Mouse (Mus musculus): ENCODE results near the gene Jak3. TPM values are rescaled to one million over a fixed set of nuclear protein-coding genes. Genes with fewer than 3 reads are reported as not detected.

The Jak3 gene
- 4.6 and 5.4 TPM in 2 replicates for polyA plus RNA-seq (2015; fragmentation: Nextera tagmentation; extraction: Ambion mirVana)

DNA sequence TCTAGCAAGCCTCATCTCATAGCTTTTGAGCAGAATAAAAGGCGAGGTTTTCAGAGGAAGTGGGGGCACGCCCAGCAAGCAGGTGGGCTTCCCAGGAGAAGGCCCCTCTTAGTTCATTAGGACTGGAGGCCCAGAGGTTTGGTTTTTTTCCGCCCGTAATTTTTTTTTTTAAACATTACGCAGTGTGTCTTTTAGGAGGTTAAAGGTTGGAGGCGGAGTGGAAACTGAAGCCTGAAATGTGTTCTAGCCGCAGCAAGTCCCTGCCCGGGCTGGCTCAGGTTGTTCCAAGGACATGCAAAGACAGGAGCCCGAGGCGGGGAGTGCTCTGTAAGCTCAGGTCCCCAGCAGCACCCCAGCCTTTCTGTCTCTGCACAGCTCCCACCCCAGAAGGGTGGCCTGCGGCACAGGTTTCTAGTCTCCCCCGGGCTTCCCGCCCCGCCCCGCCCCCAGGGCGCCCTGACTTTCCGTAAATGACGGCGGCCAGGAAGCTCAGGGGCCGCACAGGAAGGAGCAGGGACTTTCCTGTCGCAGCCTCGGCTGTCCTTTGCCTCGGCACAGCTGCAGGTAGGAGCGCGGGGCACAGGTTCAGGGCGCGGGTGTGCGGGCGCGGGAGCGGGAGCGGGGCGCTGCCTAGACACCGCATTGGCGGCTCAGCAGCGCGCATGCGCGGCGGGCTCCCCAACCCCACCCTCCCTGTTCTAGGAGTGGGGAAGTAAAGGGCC, at the start of gene Jak3:
Gene Jak3 (plus strand): TSS at position 277 of the 722 bp plus-strand sequence.
- Histone ChIP-seq H3K9ac (ENCODE audit: low read length) (peak within 1 kb of the TSS; percentile 69), H3K4me1 (replicated peaks; ENCODE audit: control insufficient read depth, insufficient read depth) (peaks cover 2% of the 10 kb centered on the region; the same call in 1 of the 2 replicates), H3K4me3 (ENCODE audit: low read depth, low read length) (peak within 1 kb of the TSS; percentile 57), H3K4me2 (replicated peaks; ENCODE audit: low read depth) (peak within 1 kb of the TSS; percentile 90), H3K9me3 (ENCODE audit: control insufficient read depth, low read length) (no peaks in the 10 kb centered on the region), H3K36me3 (ENCODE audit: control insufficient read depth, insufficient read depth, low read length) (no peaks in the 10 kb centered on the region), H3K27me3 (ENCODE audit: control insufficient read depth, insufficient read depth, low read length) (no peaks in the 10 kb centered on the region), H3K27ac (replicated peaks) (peak within 1 kb of the TSS; percentile 83)
- WGBS: 3% methylated on average over 30 of the region's 40 CpGs
- ATAC-seq (ENCODE audit: low FRiP score, low TSS enrichment) (peak; percentile 70), DNase-seq (ENCODE audit: low spot score) (peak; percentile 80)
- TF ChIP-seq EP300 (optimal IDR thresholded peaks at IDR 0.05): peak; percentile 37
- no peak for TF ChIP-seq CTCF (IDR thresholded peaks at IDR 0.05; ENCODE audit: low read depth)

- Histone ChIP-seq H3K9me3 (ENCODE audit: control insufficient read depth, low read length) (peaks cover 7% of the 10 kb centered on the region; the same call in 1 of the 2 replicates), H3K4me3 (ENCODE audit: low read depth, low read length) (no peak overlapping the region), H3K27ac (replicated peaks) (0 out of 2 replicates have a peak overlapping the region, but pooled peaks have one; percentile 35), H3K4me1 (replicated peaks; ENCODE audit: control insufficient read depth, insufficient read depth) (peaks cover 8% of the 10 kb centered on the region; the same call in 1 of the 2 replicates), H3K4me2 (replicated peaks; ENCODE audit: low read depth) (no peak overlapping the region), H3K36me3 (ENCODE audit: control insufficient read depth, insufficient read depth, low read length) (peaks cover 18% of the 10 kb centered on the region), H3K27me3 (ENCODE audit: control insufficient read depth, insufficient read depth, low read length) (no peaks in the 10 kb centered on the region), H3K9ac (ENCODE audit: low read length) (no peak overlapping the region)
- WGBS: 79% methylated on average over 9 of the region's 9 CpGs
- DNase-seq (ENCODE audit: low spot score): no peak
- TF ChIP-seq EP300 (optimal IDR thresholded peaks at IDR 0.05): no peak
- TF ChIP-seq CTCF (IDR thresholded peaks at IDR 0.05; ENCODE audit: low read depth): no peak
- ATAC-seq (ENCODE audit: low FRiP score, low TSS enrichment): no peak
Observed at GRCm38 (mm10) chr8:71626753-71627152, 49.3 kb upstream of the Jak3 start.

DNA sequence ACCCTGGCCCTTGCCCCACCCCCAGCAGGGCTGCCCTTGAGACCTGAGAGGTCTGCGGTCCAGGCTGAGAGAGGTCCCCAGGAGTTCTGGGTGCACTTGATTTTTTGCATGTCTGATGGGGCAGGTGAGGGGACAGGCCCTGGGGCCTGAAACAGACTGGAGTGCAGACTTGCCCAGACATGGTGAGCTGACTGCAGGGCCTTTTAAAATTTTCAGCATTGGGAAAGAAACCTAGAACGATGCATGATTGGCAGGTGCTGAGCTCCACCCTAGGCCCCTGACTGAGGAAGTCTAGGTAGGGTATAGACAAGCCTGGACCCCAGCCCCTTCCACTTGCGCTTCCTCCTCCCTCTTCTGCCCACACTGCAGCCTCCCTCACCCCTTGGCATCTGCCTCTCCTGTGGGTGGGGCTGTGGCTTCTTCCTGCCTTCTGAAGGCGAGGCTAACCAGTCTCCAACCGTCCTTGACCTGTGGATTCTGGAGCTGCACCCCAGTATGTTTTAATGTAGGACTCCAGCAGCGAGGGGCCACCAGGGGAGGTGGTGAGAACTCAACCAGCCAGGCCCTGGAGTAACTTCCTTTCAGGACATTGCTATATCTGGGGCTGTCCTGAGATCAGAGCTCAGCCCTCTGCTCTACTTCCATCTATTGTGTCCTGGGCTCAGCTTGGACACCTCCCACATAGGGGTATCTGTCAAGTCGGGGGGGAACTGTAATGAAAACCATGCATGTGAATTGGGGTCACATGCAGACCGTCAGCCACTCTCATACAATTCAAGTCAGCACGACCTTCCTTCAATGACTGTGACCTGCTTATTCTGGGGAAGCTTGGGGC, 48.6 kb upstream of the Jak3 start:
- Histone ChIP-seq H3K9me3 (ENCODE audit: control insufficient read depth, low read length) (peaks cover 6% of the 10 kb centered on the region; the same call in 1 of the 2 replicates), H3K27ac (replicated peaks) (0 out of 2 replicates have a peak overlapping the region, but pooled peaks have one; percentile 35), H3K27me3 (ENCODE audit: control insufficient read depth, insufficient read depth, low read length) (no peaks in the 10 kb centered on the region), H3K9ac (ENCODE audit: low read length) (no peak overlapping the region), H3K36me3 (ENCODE audit: control insufficient read depth, insufficient read depth, low read length) (peaks cover 10% of the 10 kb centered on the region), H3K4me3 (ENCODE audit: low read depth, low read length) (no peak overlapping the region), H3K4me1 (replicated peaks; ENCODE audit: control insufficient read depth, insufficient read depth) (peaks cover 8% of the 10 kb centered on the region; the same call in 1 of the 2 replicates), H3K4me2 (replicated peaks; ENCODE audit: low read depth) (no peak overlapping the region)
- DNase-seq (ENCODE audit: low spot score) (no peak), ATAC-seq (ENCODE audit: low FRiP score, low TSS enrichment) (no peak)
- 34% methylated on average over 9 of the region's 9 CpGs for WGBS
- TF ChIP-seq EP300 (optimal IDR thresholded peaks at IDR 0.05) (no peak), CTCF (IDR thresholded peaks at IDR 0.05; ENCODE audit: low read depth) (no peak)

GRCm38 (mm10) chr8:71628396-71629095, 47.5 kb upstream of the Jak3 start:
- Histone ChIP-seq H3K36me3 (ENCODE audit: control insufficient read depth, insufficient read depth, low read length) (no peaks in the 10 kb centered on the region; the same call in 1 of the 2 replicates), H3K27me3 (ENCODE audit: control insufficient read depth, insufficient read depth, low read length) (no peaks in the 10 kb centered on the region), H3K9me3 (ENCODE audit: control insufficient read depth, low read length) (no peaks in the 10 kb centered on the region; the same call in 1 of the 2 replicates), H3K27ac (replicated peaks) (peak overlapping the region; percentile 65), H3K4me2 (replicated peaks; ENCODE audit: low read depth) (peak overlapping the region; percentile 95), H3K4me1 (replicated peaks; ENCODE audit: control insufficient read depth, insufficient read depth) (peaks cover 8% of the 10 kb centered on the region; the same call in 1 of the 2 replicates), H3K9ac (ENCODE audit: low read length) (peak overlapping the region; percentile 75), H3K4me3 (ENCODE audit: low read depth, low read length) (peak overlapping the region; percentile 53)
- DNase-seq (ENCODE audit: low spot score) (no peak), ATAC-seq (ENCODE audit: low FRiP score, low TSS enrichment) (no peak)
- WGBS: 7% methylated on average over 16 of the region's 16 CpGs
- TF ChIP-seq CTCF (IDR thresholded peaks at IDR 0.05; ENCODE audit: low read depth) (no peak), EP300 (optimal IDR thresholded peaks at IDR 0.05) (no peak)

DNA sequence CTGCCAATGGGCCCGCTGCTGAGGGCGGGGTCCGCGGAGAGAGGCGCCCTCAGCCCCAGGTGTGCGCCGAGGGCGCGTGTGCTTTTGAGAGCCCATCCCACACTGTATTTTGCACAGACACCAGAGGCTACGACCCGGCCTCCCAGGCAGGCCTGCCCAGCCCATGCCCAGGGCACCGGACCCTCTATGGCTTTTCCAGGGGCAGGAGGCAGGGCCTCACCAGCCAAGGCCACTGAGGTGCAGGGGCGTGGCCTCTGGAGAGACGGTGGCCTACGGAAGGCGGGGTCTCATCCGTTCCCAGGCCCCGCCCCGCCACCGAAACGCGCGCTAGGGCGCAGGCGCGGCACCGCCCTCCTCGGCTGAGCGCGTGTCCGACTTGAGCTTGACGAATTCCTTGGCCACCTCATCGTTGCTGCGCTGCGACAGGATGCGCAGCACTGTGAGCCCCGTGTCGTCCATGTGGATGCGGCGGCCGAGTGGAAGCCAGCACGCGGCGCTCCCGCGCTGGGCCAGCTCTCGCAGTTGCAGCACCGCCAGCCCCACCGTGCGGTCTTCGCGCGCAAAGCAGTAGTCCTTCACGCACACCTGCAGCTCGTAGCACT, 46.9 kb upstream of the Jak3 start:
- WGBS: under 1% methylated on average over 47 of the region's 55 CpGs

More for the DNA sequence above, 46.9 kb upstream of the Jak3 start:
- TF ChIP-seq CTCF (IDR thresholded peaks at IDR 0.05; ENCODE audit: low read depth) (peak; percentile 67), EP300 (optimal IDR thresholded peaks at IDR 0.05) (no peak)
- peak overlapping the region; percentile 75 for H3K9ac ChIP-seq (ENCODE audit: low read length)
- H3K27me3 ChIP-seq (ENCODE audit: control insufficient read depth, insufficient read depth, low read length): no peaks in the 10 kb centered on the region
- H3K27ac ChIP-seq (replicated peaks): peak overlapping the region; percentile 65
- peak overlapping the region; percentile 95 for H3K4me2 ChIP-seq (replicated peaks; ENCODE audit: low read depth)
- no peaks in the 10 kb centered on the region; the same call in 1 of the 2 replicates for H3K9me3 ChIP-seq (ENCODE audit: control insufficient read depth, low read length)
- H3K4me1 ChIP-seq (replicated peaks; ENCODE audit: control insufficient read depth, insufficient read depth): peaks cover 8% of the 10 kb centered on the region; the same call in 1 of the 2 replicates
- H3K4me3 ChIP-seq (ENCODE audit: low read depth, low read length): peak overlapping the region; percentile 53
- no peaks in the 10 kb centered on the region for H3K36me3 ChIP-seq (ENCODE audit: control insufficient read depth, insufficient read depth, low read length)
- peak; percentile 93 for DNase-seq (ENCODE audit: low spot score)
- peak; percentile 84 for ATAC-seq (ENCODE audit: low FRiP score, low TSS enrichment)
